In genomic region chr11:101467477-101468262, GRCm38 (mm10) we compare ENCODE assay signal across 8 mouse cellular contexts. TPM values are rescaled to one million over a fixed set of nuclear protein-coding genes. Genes with fewer than 3 reads are reported as not detected.
DNase-seq lines count a peak whose midpoint lies in the region; ATAC-seq lines count a peak whose summit lies in the region.

No protein-coding gene starts in this region.

- peak overlapping the region; percentile 85 for H3K9ac ChIP-seq in hindbrain, embryonic 15.5 days

- H3K4me1 ChIP-seq in hindbrain, embryonic 15.5 days (replicated peaks): peaks cover 62% of the 10 kb centered on the region

- H3K27ac ChIP-seq in hindbrain, embryonic 15.5 days (replicated peaks): peak overlapping the region; percentile 86

- WGBS in hindbrain, embryonic 15.5 days: under 1% methylated on average over 42 of the region's 54 CpGs

- H3K27me3 ChIP-seq in hindbrain, embryonic 15.5 days: no peaks in the 10 kb centered on the region

- peak overlapping the region; percentile 81 for H3K4me2 ChIP-seq in hindbrain, embryonic 15.5 days

- no peaks in the 10 kb centered on the region for H3K9me3 ChIP-seq in hindbrain, embryonic 15.5 days

- H3K4me3 ChIP-seq in hindbrain, embryonic 15.5 days: peak overlapping the region; percentile 95

- peak; percentile 56 for ATAC-seq in hindbrain, embryonic 15.5 days (ENCODE audit: low FRiP score, low read depth)

- DNase-seq in R1 (ENCODE audit: low read depth, low spot score): peak; percentile 92
- peak; percentile 77 to 85 for DNase-seq in cerebellum, postnatal 25 days
- DNase-seq in gastrocnemius, adult 18-20 months (ENCODE audit: low spot score): peak; percentile 62
- DNase-seq in layer of hippocampus, postnatal 36 days: peak; percentile 62 to 66
- DNase-seq in lung, postnatal 14 days: peak; percentile 70
- peak; percentile 81 for DNase-seq in ovary, postnatal 36 days (ENCODE audit: low spot score)
- DNase-seq in thymus, postnatal 25 days: peak; percentile 80

- H3K36me3 ChIP-seq in hindbrain, embryonic 15.5 days: no peaks in the 10 kb centered on the region; the same call in 1 of the 2 replicates

RNA-seq across cellular contexts. Expression of gene Vat1, which starts 1.6 kb away (rescaled TPM):
- 10 to 100 TPM; 10.8 to 16.1 TPM for total RNA-seq in gastrocnemius, adult 18-20 months (2021)
- 123 and 135 TPM in 2 replicates for polyA plus RNA-seq in hindbrain, embryonic 15.5 days (2015; fragmentation: Nextera tagmentation; extraction: Ambion mirVana)
- total RNA-seq in layer of hippocampus, postnatal 36 days (2021): 10 to 100 TPM; 28.0 to 28.2 TPM

RNA-seq across cellular contexts. Expression of gene Rnd2, which starts 2.9 kb away (rescaled TPM):
- total RNA-seq in gastrocnemius, adult 18-20 months (2021): 1 to 10 TPM; 2.5 to 4.2 TPM
- 85.3 and 86.0 TPM in 2 replicates for polyA plus RNA-seq in hindbrain, embryonic 15.5 days (2015; fragmentation: Nextera tagmentation; extraction: Ambion mirVana)
- 100 to 1,000 TPM; 123 TPM for total RNA-seq in layer of hippocampus, postnatal 36 days (2021)

RNA-seq across cellular contexts. Expression of gene Ifi35, which starts 19.5 kb away (rescaled TPM):
- total RNA-seq in gastrocnemius, adult 18-20 months (2021): 1 to 10 TPM; 8.6 to 8.7 TPM
- polyA plus RNA-seq in hindbrain, embryonic 15.5 days (2015; fragmentation: Nextera tagmentation; extraction: Ambion mirVana): 4.3 and 5.2 TPM in 2 replicates
- total RNA-seq in layer of hippocampus, postnatal 36 days (2021): 1 to 10 TPM; 2.5 to 3.1 TPM

RNA-seq across cellular contexts. Expression of gene Rpl27, which starts 25.6 kb away (rescaled TPM):
- 10 to 100 TPM; 33.9 to 45.4 TPM for total RNA-seq in gastrocnemius, adult 18-20 months (2021)
- polyA plus RNA-seq in hindbrain, embryonic 15.5 days (2015; fragmentation: Nextera tagmentation; extraction: Ambion mirVana): 228 and 230 TPM in 2 replicates
- 10 to 100 TPM; 28.5 to 39.7 TPM for total RNA-seq in layer of hippocampus, postnatal 36 days (2021)

RNA-seq across cellular contexts. Expression of gene Ptges3l, which starts 42.5 kb away (rescaled TPM):
- 10 to 100 TPM; 74.3 to 82.6 TPM for total RNA-seq in gastrocnemius, adult 18-20 months (2021)
- polyA plus RNA-seq in hindbrain, embryonic 15.5 days (2015; fragmentation: Nextera tagmentation; extraction: Ambion mirVana): 3.0 and 4.0 TPM in 2 replicates
- 1 to 10 TPM; 1.7 to 2.0 TPM for total RNA-seq in layer of hippocampus, postnatal 36 days (2021)

Comparison
In these comparisons a context has a peak if more than half of its experiments do, and no peak if none do; other contexts are left out.
1. Peak in every context shown above with its lines: DNase-seq, ATAC-seq, H3K4me3 ChIP-seq and H3K27ac ChIP-seq.
2. RNA of gene Rnd2, which starts 2.9 kb away (total RNA-seq): 123 TPM in layer of hippocampus, postnatal 36 days; 2.5 to 4.2 TPM in gastrocnemius, adult 18-20 months; every median in the first group is over 10 times any median in the second.